Mouse (Mus musculus) CD4-positive, CD25-positive, alpha-beta regulatory T cell, adult 9 weeks (primary cell): ENCODE results near the gene Tmem229b. TPM values are rescaled to one million over a fixed set of nuclear protein-coding genes. Genes with fewer than 3 reads are reported as not detected.

ENCODE experiments used
- polyA plus RNA-seq: library from polyadenylated mRNA; unstranded; fragments of 100-300 nt; shearing (Covaris generic); gene quantifications from one replicate; pipeline ENCODE4 v1.2.1, GENCODE M21; 2017

Gene Tmem229b
- 74.9 TPM for polyA plus RNA-seq

GRCm38 (mm10) chr12:79007126-79007753 is at the start of gene Tmem229b:
Gene Tmem229b (minus strand): TSS chr12:79007627.

GRCm38 (mm10) chr12:79028911-79029861 is 21.8 kb upstream of the Tmem229b start, which contains the start of gene Plekhh1:
Gene Plekhh1 (plus strand): TSS chr12:79029163.

Other genes with a start within 250 kb of the Tmem229b start
- gene Atp6v1d, start 146.0 kb downstream of the Tmem229b start, polyA plus RNA-seq: 244 TPM
- 213 TPM for gene Eif2s1, start 145.8 kb downstream of the Tmem229b start, polyA plus RNA-seq
- not detected for gene Plek2, start 100.7 kb downstream of the Tmem229b start, polyA plus RNA-seq
- gene Plekhh1, start 21.5 kb upstream of the Tmem229b start, polyA plus RNA-seq: not detected
- gene Pigh, start 82.0 kb upstream of the Tmem229b start, polyA plus RNA-seq: 22.1 TPM
- 0.58 TPM for gene Arg2, start 123.2 kb upstream of the Tmem229b start, polyA plus RNA-seq
- gene Vti1b, start 165.0 kb upstream of the Tmem229b start, polyA plus RNA-seq: 96.0 TPM
- 27.6 TPM for gene Rdh11, start 184.7 kb upstream of the Tmem229b start, polyA plus RNA-seq
- gene Rdh12, start 201.3 kb upstream of the Tmem229b start, polyA plus RNA-seq: 16.5 TPM